Comparison of ENCODE assay signal across 20 mouse cellular contexts in the genomic region with DNA sequence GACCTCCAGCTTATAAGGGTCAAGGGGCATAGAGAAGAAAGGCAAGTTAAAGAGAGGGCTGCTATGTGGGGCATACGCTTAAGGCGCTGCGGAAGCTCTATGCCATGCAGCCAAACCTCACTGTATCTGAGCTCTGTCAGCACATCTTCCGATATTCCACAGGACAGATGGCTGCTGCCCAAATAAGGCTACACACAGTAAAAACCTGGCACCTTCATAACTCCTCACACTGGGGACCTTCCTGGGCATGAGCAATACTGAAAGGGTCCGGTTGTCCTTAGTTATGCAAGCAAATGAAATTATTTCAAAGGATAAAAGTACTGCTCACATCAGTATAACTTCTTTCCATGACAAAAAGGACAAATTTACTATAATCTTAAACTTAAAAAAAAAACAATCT.
DNase-seq lines count a peak whose midpoint lies in the region; ATAC-seq lines count a peak whose summit lies in the region.
"Had no signal": no experiment of that assay in that cellular context is flagged by ENCODE, and none has a peak within 500 bp of the region (broad histone marks: within the 10 kb centered on the region; RNA-seq: fewer than 3 reads in every experiment).

No protein-coding gene starts in this region.

- peak; percentile 34 for DNase-seq in cerebellum, adult 11-12 months
- DNase-seq in cerebellum, adult 8-10 months: peak; percentile 15
- DNase-seq in cerebellum, postnatal 14 days: peak; percentile 52 to 59
- no peak for DNase-seq in adrenal gland, postnatal 4 days (ENCODE audit: low spot score in 2 of 2)
- DNase-seq: adrenal gland, postnatal 10 days; forebrain, postnatal 0 days; gastrocnemius, postnatal 36 days; heart, adult 18-20 months; heart, postnatal 36 days; kidney, adult 2 months had no signal

- H3K27ac ChIP-seq in midbrain, embryonic 16.5 days (ENCODE audit: low read length): no peak overlapping the region
- H3K27ac ChIP-seq in midbrain, embryonic 13.5 days: no peak overlapping the region
- H3K27ac ChIP-seq in neural tube, embryonic 15.5 days (replicated peaks): no peak overlapping the region
- H3K27ac ChIP-seq: embryonic facial prominence, embryonic 10.5 days; forebrain, embryonic 13.5 days; heart, embryonic 15.5 days; hindbrain, embryonic 15.5 days had no signal

- no peak overlapping the region for H3K4me2 ChIP-seq in midbrain, embryonic 16.5 days (ENCODE audit: low read length)
- no peak overlapping the region for H3K4me2 ChIP-seq in midbrain, embryonic 13.5 days (replicated peaks)
- no peak overlapping the region for H3K4me2 ChIP-seq in neural tube, embryonic 15.5 days
- H3K4me2 ChIP-seq: forebrain, embryonic 13.5 days; heart, embryonic 11.5 days; heart, embryonic 15.5 days; hindbrain, embryonic 15.5 days had no signal

- ATAC-seq in cerebellum, adult (ENCODE audit: insufficient number of reproducible peaks, low FRiP score, low TSS enrichment): no peak
- ATAC-seq in midbrain, embryonic 16.5 days: no peak
- ATAC-seq in midbrain, embryonic 13.5 days: no peak
- ATAC-seq in neural tube, embryonic 15.5 days (ENCODE audit: low FRiP score): no peak
- ATAC-seq: forebrain, embryonic 13.5 days; forebrain, postnatal 0 days; intestine, embryonic 16.5 days had no signal

- 0 out of 2 replicates have a peak, but pooled peaks cover 3% of the 10 kb centered on the region for H3K4me1 ChIP-seq in midbrain, embryonic 16.5 days (ENCODE audit: control insufficient read depth, insufficient read depth, low read length)
- no peaks in the 10 kb centered on the region for H3K4me1 ChIP-seq in midbrain, embryonic 13.5 days (replicated peaks)
- no peaks in the 10 kb centered on the region for H3K4me1 ChIP-seq in neural tube, embryonic 15.5 days
- H3K4me1 ChIP-seq: embryonic facial prominence, embryonic 10.5 days; forebrain, embryonic 13.5 days; hindbrain, embryonic 15.5 days had no signal

- no peaks in the 10 kb centered on the region for H3K9me3 ChIP-seq in midbrain, embryonic 16.5 days (replicated peaks; ENCODE audit: control insufficient read depth, low read length, poor library complexity, severe bottlenecking)
- H3K9me3 ChIP-seq in midbrain, embryonic 13.5 days: no peaks in the 10 kb centered on the region
- H3K9me3 ChIP-seq in neural tube, embryonic 15.5 days (replicated peaks): no peaks in the 10 kb centered on the region
- H3K9me3 ChIP-seq: embryonic facial prominence, embryonic 10.5 days; forebrain, embryonic 13.5 days; heart, embryonic 15.5 days; hindbrain, embryonic 15.5 days had no signal

- no peak overlapping the region for H3K4me3 ChIP-seq in midbrain, embryonic 16.5 days (ENCODE audit: low read depth, low read length)
- H3K4me3 ChIP-seq in midbrain, embryonic 13.5 days (replicated peaks): no peak overlapping the region
- no peak overlapping the region for H3K4me3 ChIP-seq in neural tube, embryonic 15.5 days (replicated peaks)
- H3K4me3 ChIP-seq: embryonic facial prominence, embryonic 10.5 days; forebrain, embryonic 13.5 days; heart, embryonic 15.5 days; hindbrain, embryonic 15.5 days had no signal

- peaks cover 9% of the 10 kb centered on the region for H3K36me3 ChIP-seq in midbrain, embryonic 16.5 days (ENCODE audit: control insufficient read depth, insufficient read depth, low read length)
- peaks cover 54% of the 10 kb centered on the region for H3K36me3 ChIP-seq in midbrain, embryonic 13.5 days
- H3K36me3 ChIP-seq in neural tube, embryonic 15.5 days: peaks cover 19% of the 10 kb centered on the region; the same call in 1 of the 2 replicates

- WGBS in midbrain, embryonic 16.5 days: 88% methylated on average over 5 of the region's 5 CpGs
- 90% methylated on average over 5 of the region's 5 CpGs for WGBS in midbrain, embryonic 13.5 days
- WGBS in neural tube, embryonic 15.5 days: 87% methylated on average over 5 of the region's 5 CpGs

- peak overlapping the region; percentile 7; the same call in 1 of the 2 replicates for H3K9ac ChIP-seq in midbrain, embryonic 16.5 days (ENCODE audit: low read depth, low read length)
- no peak overlapping the region for H3K9ac ChIP-seq in midbrain, embryonic 13.5 days (replicated peaks)
- no peak overlapping the region for H3K9ac ChIP-seq in neural tube, embryonic 15.5 days (replicated peaks)
- H3K9ac ChIP-seq: forebrain, embryonic 13.5 days; forebrain, postnatal 0 days; heart, embryonic 15.5 days; hindbrain, embryonic 15.5 days had no signal

- no peaks in the 10 kb centered on the region for H3K27me3 ChIP-seq in midbrain, embryonic 16.5 days (ENCODE audit: control insufficient read depth, insufficient read depth, low read depth, low read length)
- no peaks in the 10 kb centered on the region for H3K27me3 ChIP-seq in midbrain, embryonic 13.5 days
- H3K27me3 ChIP-seq in neural tube, embryonic 15.5 days (replicated peaks): no peaks in the 10 kb centered on the region
- H3K27me3 ChIP-seq: forebrain, embryonic 13.5 days; heart, embryonic 15.5 days; hindbrain, embryonic 15.5 days had no signal

Comparison
In these comparisons a context has a peak if more than half of its experiments do, and no peak if none do; other contexts are left out.
1. DNase-seq: peak in cerebellum, adult 11-12 months (single experiment), cerebellum, adult 8-10 months (single experiment) and cerebellum, postnatal 14 days (2 of 2); none in adrenal gland, postnatal 4 days (0 of 2).